Mouse (Mus musculus) liver, postnatal 0 days (tissue): ENCODE data around the gene Ssna1. TPM values are rescaled to one million over a fixed set of nuclear protein-coding genes. Genes with fewer than 3 reads are reported as not detected.
A peak's percentile ranks its signal among the peaks of the same experiment; 100 is the strongest.

Experiments
- ATAC-seq: fragments of 200-750 bp; cut with Nextera tagmentation; 2 replicates; pipeline ENCODE4 v1.8.0; 2017; ENCODE audit warnings: mild to moderate bottlenecking, moderate library complexity
- DNase-seq: peaks from one replicate; pipeline ENCODE4 v3.0.0-alpha.2; 2016
- H3K27ac ChIP-seq: fragments of 300-500 bp; sonication (generic); 2 replicates; pipeline ENCODE4 v1.5.1; 2014; ENCODE audit warnings: antibody characterized with exemption, moderate library complexity, mild to moderate bottlenecking, low read depth
- H3K27me3 ChIP-seq: fragments of 300-500 bp; sonication (generic); 2 replicates; pipeline ENCODE4 v1.6.1; 2014; ENCODE audit warnings: low read length, control low read depth, mixed read lengths; ENCODE audit not compliant: insufficient read depth
- H3K36me3 ChIP-seq: fragments of 300-500 bp; sonication (generic); replicated peaks from 2 replicates; pipeline ENCODE4 v1.6.1; 2014; ENCODE audit warnings: mild to moderate bottlenecking, control low read depth, low read length, moderate library complexity, mixed read lengths; ENCODE audit not compliant: insufficient read depth
- H3K4me1 ChIP-seq: fragments of 300-500 bp; sonication (generic); 2 replicates; pipeline ENCODE4 v1.6.1; 2014; ENCODE audit warnings: antibody characterized with exemption, mild to moderate bottlenecking, control low read depth; ENCODE audit not compliant: insufficient read depth
- H3K4me2 ChIP-seq: fragments of 300-500 bp; sonication (generic); 2 replicates; pipeline ENCODE4 v1.6.1; 2014; ENCODE audit warnings: low read depth, mild to moderate bottlenecking, low read length, moderate library complexity, mixed read lengths
- H3K4me3 ChIP-seq: fragments of 300-500 bp; sonication (generic); 2 replicates; pipeline ENCODE4 v1.5.1; 2014; ENCODE audit warnings: low read depth, low read length
- H3K9ac ChIP-seq: fragments of 300-500 bp; sonication (generic); replicated peaks from 2 replicates; pipeline ENCODE4 v1.6.1; 2014; ENCODE audit warnings: mild to moderate bottlenecking, moderate library complexity
- H3K9me3 ChIP-seq: fragments of 300-500 bp; sonication (generic); 2 replicates; pipeline ENCODE4 v1.6.1; 2016; ENCODE audit warnings: mild to moderate bottlenecking, control low read depth, low read length, mixed read lengths
- CTCF ChIP-seq: sonication (generic); IDR thresholded peaks from 2 replicates; pipeline ENCODE4 v1.5.1; 2016; ENCODE audit warnings: antibody characterized with exemption, low read depth
- EP300 ChIP-seq: IDR thresholded peaks from 2 replicates; pipeline ENCODE4 v1.6.1; 2016; ENCODE audit warnings: antibody characterized with exemption, low read depth, mild to moderate bottlenecking
- WGBS: fragments of 180-500 bp; shearing (Covaris S2); extraction: QIAGEN DNeasy Blood & Tissue Kit; methylation state at CpG from one replicate; pipeline ENCODE4 v1.1.7; 2014; ENCODE audit not compliant: insufficient replicate concordance; 5-methylcytosine and 5-hydroxymethylcytosine counted together
- polyA plus RNA-seq: library from polyadenylated mRNA; unstranded; fragments of >200 nt; fragmentation: Nextera tagmentation; extraction: Ambion mirVana; gene quantifications from 2 replicates; pipeline ENCODE4 v1.2.1, GENCODE M21; 2015

Ssna1 gene
- polyA plus RNA-seq, 1 experiment from 2014 or later = 81.7 TPM

- WGBS = 88% methylated on average over 4 of the region's 4 CpGs
- no peak for TF ChIP-seq EP300
- no peak for TF ChIP-seq CTCF
- Histone ChIP-seq H3K27ac (no peak overlapping the region), H3K9me3 (no peaks in the 10 kb centered on the region), H3K4me1 (peaks cover 23% of the 10 kb centered on the region), H3K36me3 (peaks cover 19% of the 10 kb centered on the region), H3K4me2 (no peak overlapping the region), H3K4me3 (no peak overlapping the region), H3K9ac (no peak overlapping the region), H3K27me3 (peaks cover 26% of the 10 kb centered on the region)
- DNase-seq = no peak
- no peak for ATAC-seq
These were observed 28.1 kb downstream of the Ssna1 start for GRCm38 (mm10) chr2:25244144-25244543.

- Histone ChIP-seq H3K4me1 (peaks cover 23% of the 10 kb centered on the region), H3K36me3 (peaks cover 12% of the 10 kb centered on the region; the same call in 1 of the 2 replicates), H3K4me2 (no peak overlapping the region), H3K27me3 (peaks cover 26% of the 10 kb centered on the region), H3K27ac (no peak overlapping the region), H3K4me3 (no peak overlapping the region), H3K9me3 (no peaks in the 10 kb centered on the region), H3K9ac (no peak overlapping the region)
- TF ChIP-seq EP300 (no peak), CTCF (no peak)
- DNase-seq (no peak), ATAC-seq (no peak)
- 76% methylated on average over 8 of the region's 8 CpGs for WGBS
These were observed 28.9 kb downstream of the Ssna1 start for GRCm38 (mm10) chr2:25243342-25243741.

- no peak within 1 kb of the TSS; the same call in 1 of the 2 replicates for H3K9ac ChIP-seq
- no peak for DNase-seq
These were observed 30.1 kb downstream of the Ssna1 start, which contains the start of the genes Rnf208 and Cysrt1 for GRCm38 (mm10) chr2:25242101-25242506. Rnf208 (plus strand) TSS chr2:25242255. Cysrt1 (minus strand) TSS chr2:25242452.

GRCm38 (mm10) chr2:25241438-25241775, 30.8 kb downstream of the Ssna1 start:
- H3K9me3 ChIP-seq = no peaks in the 10 kb centered on the region
- H3K27ac ChIP-seq = no peak overlapping the region
- peaks cover 23% of the 10 kb centered on the region for H3K4me1 ChIP-seq
- DNase-seq (no peak), ATAC-seq (no peak; the same call in 1 of the 2 replicates)
- H3K36me3 ChIP-seq = no peaks in the 10 kb centered on the region
- WGBS = 14% methylated on average over 6 of the region's 6 CpGs
- peak overlapping the region; percentile 47; the same call in 1 of the 2 replicates for H3K4me3 ChIP-seq
- peak overlapping the region; percentile 78 for H3K4me2 ChIP-seq
- peaks cover 26% of the 10 kb centered on the region for H3K27me3 ChIP-seq
- no peak overlapping the region for H3K9ac ChIP-seq
- TF ChIP-seq CTCF (no peak), EP300 (no peak)

More at GRCm38 (mm10) chr2:25242101-25242506, 30.1 kb downstream of the Ssna1 start, which contains the start of the genes Rnf208 and Cysrt1:
- peaks cover 26% of the 10 kb centered on the region for H3K27me3 ChIP-seq
- ATAC-seq = no peak
- H3K4me3 ChIP-seq = peak within 1 kb of the TSS; percentile 47
- peaks cover 23% of the 10 kb centered on the region for H3K4me1 ChIP-seq
- TF ChIP-seq CTCF = no peak
- no peak for TF ChIP-seq EP300
- WGBS = 2% methylated on average over 26 of the region's 59 CpGs
- H3K27ac ChIP-seq = no peak within 1 kb of the TSS
- H3K36me3 ChIP-seq = 0 out of 2 replicates have a peak, but pooled peaks cover under 1% of the 10 kb centered on the region
- no peaks in the 10 kb centered on the region for H3K9me3 ChIP-seq
- peak within 1 kb of the TSS; percentile 78 for H3K4me2 ChIP-seq

GRCm38 (mm10) chr2:25240723-25241437, 31.4 kb downstream of the Ssna1 start:
- peak; percentile 74 for ATAC-seq
- WGBS = 3% methylated on average over 29 of the region's 29 CpGs
- Histone ChIP-seq H3K4me3 (peak overlapping the region; percentile 47), H3K36me3 (no peaks in the 10 kb centered on the region), H3K27ac (no peak overlapping the region), H3K9ac (peak overlapping the region; percentile 30; the same call in 1 of the 2 replicates), H3K4me1 (peaks cover 23% of the 10 kb centered on the region), H3K9me3 (no peaks in the 10 kb centered on the region), H3K4me2 (peak overlapping the region; percentile 78), H3K27me3 (peaks cover 26% of the 10 kb centered on the region)
- TF ChIP-seq CTCF = no peak
- TF ChIP-seq EP300 = no peak
- peak; percentile 58 for DNase-seq

GRCm38 (mm10) chr2:25240310-25240709, 31.9 kb downstream of the Ssna1 start:
- Histone ChIP-seq H3K9me3 (no peaks in the 10 kb centered on the region), H3K27me3 (peaks cover 26% of the 10 kb centered on the region), H3K4me3 (peak overlapping the region; percentile 47; the same call in 1 of the 2 replicates), H3K9ac (no peak overlapping the region), H3K4me2 (peak overlapping the region; percentile 78), H3K27ac (no peak overlapping the region), H3K4me1 (peaks cover 23% of the 10 kb centered on the region), H3K36me3 (no peaks in the 10 kb centered on the region)
- DNase-seq = no peak
- no peak for ATAC-seq
- TF ChIP-seq EP300 (no peak), CTCF (no peak)
- WGBS = 56% methylated on average over 8 of the region's 8 CpGs
